Mouse (Mus musculus) gastrocnemius, adult 2 months (tissue): ENCODE measurements around the gene Trappc6a. TPM values are rescaled to one million over a fixed set of nuclear protein-coding genes. Genes with fewer than 3 reads are reported as not detected.
A peak's percentile ranks its signal among the peaks of the same experiment; 100 is the strongest.
"Not testable (repeated sequence)": the region's sequence is repeated elsewhere in the genome, so short reads cannot be mapped to it uniquely, and the experiment has no call there.

ENCODE experiments used
- DNase-seq: peaks from one replicate; pipeline ENCODE4 v3.0.0; 2022
- H3K27ac ChIP-seq: fragments of 200-600 bp; 2 replicates; pipeline ENCODE4 v1.8.1; 2022; ENCODE audit warnings: mild to moderate bottlenecking
- H3K4me3 ChIP-seq: fragments of 200-600 bp; 2 replicates; pipeline ENCODE4 v1.8.1; 2022; ENCODE audit warnings: mild to moderate bottlenecking, moderate library complexity
- CTCF ChIP-seq: fragments of 200-600 bp; IDR thresholded peaks from 2 replicates; pipeline ENCODE4 v1.8.1; 2022; ENCODE audit warnings: antibody characterized with exemption, mild to moderate bottlenecking, moderate library complexity
- intact Hi-C: fragments of 180-260 bp; cut with DNase I; formaldehyde crosslinking; loops from one replicate; pipeline ENCODE4 v1.15.1; 2025
- total RNA-seq, 2 experiments: library from RNA; stranded (reverse); gene quantifications; 2 replicates each; pipeline ENCODE4 v1.2.3; 2021

The Trappc6a gene
- total RNA-seq, 2 experiments from 2014 or later = 6.2 to 9.9 TPM

GRCm38 (mm10) chr7:19495521-19496213 lies 12.5 kb upstream of the Trappc6a start:
- H3K4me3 ChIP-seq = no peak overlapping the region
- no peak for TF ChIP-seq CTCF
- peak; percentile 64 for DNase-seq
- intact Hi-C loops = no loop called here
- peak overlapping the region; percentile 46; the same call in 1 of the 2 replicates for H3K27ac ChIP-seq

- no peak overlapping the region for H3K4me3 ChIP-seq
- no peak for DNase-seq
- H3K27ac ChIP-seq = no peak overlapping the region
- TF ChIP-seq CTCF = no peak
- intact Hi-C loops = no loop called here
These were observed 12.0 kb upstream of the Trappc6a start for GRCm38 (mm10) chr7:19496214-19496555.

GRCm38 (mm10) chr7:19498326-19498725 lies 9.9 kb upstream of the Trappc6a start:
- no peak for DNase-seq
- Histone ChIP-seq H3K27ac (no peak overlapping the region), H3K4me3 (no peak overlapping the region)
- TF ChIP-seq CTCF = no peak
- intact Hi-C loops = no loop called here

GRCm38 (mm10) chr7:19500420-19501363 lies 7.5 kb upstream of the Trappc6a start:
- peak; percentile 12 for DNase-seq
- no peak for TF ChIP-seq CTCF
- Histone ChIP-seq H3K27ac (no peak overlapping the region), H3K4me3 (no peak overlapping the region)
- intact Hi-C loops = loop anchor here (5.0 to 10.0 kb wide), 2 partner anchors 72 to 96 kb away; partner anchors contain the start of genes Ckm and Klc3

GRCm38 (mm10) chr7:19501658-19502057 lies 6.5 kb upstream of the Trappc6a start:
- no peak overlapping the region; the same call in 1 of the 2 replicates for H3K27ac ChIP-seq
- H3K4me3 ChIP-seq = no peak overlapping the region
- intact Hi-C loops = loop anchor here (5.0 to 10.0 kb wide), 2 partner anchors 71 to 97 kb away; partner anchors contain the start of genes Ckm and Klc3
- peak; percentile 7 for DNase-seq
- no peak for TF ChIP-seq CTCF

GRCm38 (mm10) chr7:19503481-19504068 lies 4.6 kb upstream of the Trappc6a start:
- H3K27ac ChIP-seq = no peak overlapping the region
- H3K4me3 ChIP-seq = no peak overlapping the region
- intact Hi-C loops = loop anchor here (1.0 to 10.0 kb wide), 4 partner anchors 69 to 116 kb away; partner anchors contain the start of genes Ckm and Klc3
- peak; percentile 94 for TF ChIP-seq CTCF
- DNase-seq = peak; percentile 58

GRCm38 (mm10) chr7:19506326-19506725 lies 1.9 kb upstream of the Trappc6a start:
- TF ChIP-seq CTCF = no peak
- Histone ChIP-seq H3K27ac (no peak overlapping the region), H3K4me3 (no peak overlapping the region)
- intact Hi-C loops = loop anchor here (2.0 to 10.0 kb wide), 3 partner anchors 20 to 102 kb away; partner anchors contain the start of genes Ckm, Exoc3l2 and Klc3
- DNase-seq = no peak

GRCm38 (mm10) chr7:19506969-19507611 lies 1.1 kb upstream of the Trappc6a start:
- peak overlapping the region; percentile 35 for H3K27ac ChIP-seq
- peak overlapping the region; percentile 80 for H3K4me3 ChIP-seq
- TF ChIP-seq CTCF = no peak
- intact Hi-C loops = loop anchor here (2.0 to 10.0 kb wide), 3 partner anchors 20 to 102 kb away; partner anchors contain the start of genes Ckm, Exoc3l2 and Klc3
- DNase-seq = peak; percentile 49

GRCm38 (mm10) chr7:19507612-19507981 lies 598 bp upstream of the Trappc6a start:
- H3K27ac ChIP-seq = peak overlapping the region; percentile 90
- no peak for TF ChIP-seq CTCF
- intact Hi-C loops = loop anchor here (2.0 to 10.0 kb wide), 3 partner anchors 19 to 103 kb away; partner anchors contain the start of genes Ckm, Exoc3l2 and Klc3

GRCm38 (mm10) chr7:19508924-19509568 lies 851 bp downstream of the Trappc6a start:
- DNase-seq = no peak
- intact Hi-C loops = loop anchor here (5.0 to 10.0 kb wide), 2 partner anchors 47 to 104 kb away; partner anchors contain the start of genes Ckm, Exoc3l2 and Klc3
- peak overlapping the region; percentile 90 for H3K27ac ChIP-seq
- peak overlapping the region; percentile 80 for H3K4me3 ChIP-seq
- TF ChIP-seq CTCF = no peak

More at GRCm38 (mm10) chr7:19507612-19507981, 598 bp upstream of the Trappc6a start:
- no peak for DNase-seq
- H3K4me3 ChIP-seq = peak overlapping the region; percentile 80

- no peak for DNase-seq
- TF ChIP-seq CTCF = no peak
- H3K4me3 ChIP-seq = peak overlapping the region; percentile 80; the same call in 1 of the 2 replicates
- intact Hi-C loops = loop anchor here (5.0 to 10.0 kb wide), 2 partner anchors 47 to 105 kb away; partner anchors contain the start of genes Ckm, Exoc3l2 and Klc3
- H3K27ac ChIP-seq = no peak overlapping the region
These were observed 1.6 kb downstream of the Trappc6a start for GRCm38 (mm10) chr7:19509786-19510185.

GRCm38 (mm10) chr7:19511934-19512333 lies 3.7 kb downstream of the Trappc6a start:
- intact Hi-C loops, DNase-seq: not testable (repeated sequence)

More at GRCm38 (mm10) chr7:19511934-19512333, 3.7 kb downstream of the Trappc6a start:
- not testable (repeated sequence) for H3K4me3 ChIP-seq, H3K27ac ChIP-seq
